Mouse (Mus musculus) subcutaneous adipose tissue, adult 2 months (tissue): ENCODE results near the gene Abcd1. TPM values are rescaled to one million over a fixed set of nuclear protein-coding genes. Genes with fewer than 3 reads are reported as not detected.

ENCODE experiments used
- polyA plus RNA-seq: library from polyadenylated mRNA; depleted of rRNA; stranded (reverse); fragments of >200 nt; gene quantifications from 2 replicates; pipeline ENCODE4 v1.2.3, GENCODE M21; 2012; ENCODE audit warnings: low replicate concordance; rRNA removed

The Abcd1 gene
- polyA plus RNA-seq = 37.1 and 41.0 TPM in 2 replicates

GRCm38 (mm10) chrX:73716109-73716661 lies at the start of gene Abcd1, which contains the start of gene Bcap31:
Gene Abcd1, plus strand, starts transcription at chrX:73716597.
Gene Bcap31, minus strand, starts transcription at chrX:73716175.

GRCm38 (mm10) chrX:73672879-73673618 lies 43.3 kb upstream of the Abcd1 start, which contains the start of gene Slc6a8:
Gene Slc6a8, plus strand, starts transcription at chrX:73673150.

GRCm38 (mm10) chrX:73756334-73757140 lies 40.1 kb downstream of the Abcd1 start, which contains the start of gene Plxnb3:
Gene Plxnb3, plus strand, starts transcription at chrX:73757090.

GRCm38 (mm10) chrX:73774168-73774760 lies 57.9 kb downstream of the Abcd1 start, which contains the start of gene Srpk3:
Gene Srpk3, plus strand, starts transcription at chrX:73774405.

GRCm38 (mm10) chrX:73786364-73787224 lies 70.2 kb downstream of the Abcd1 start, which contains the start of the genes Idh3g and Ssr4:
Gene Idh3g, minus strand, starts transcription at chrX:73786897.
Gene Ssr4, plus strand, starts transcription at chrX:73787028.

Other genes with a start within 250 kb of the Abcd1 start
- gene Bgn, start 233.0 kb upstream of the Abcd1 start, polyA plus RNA-seq = 345 and 430 TPM in 2 replicates
- 0.04 and 0.08 TPM in 2 replicates for gene Atp2b3, start 213.5 kb upstream of the Abcd1 start, polyA plus RNA-seq
- 0.86 and 1.6 TPM in 2 replicates for gene Dusp9, start 77.2 kb upstream of the Abcd1 start, polyA plus RNA-seq
- gene Pnck, start 56.5 kb upstream of the Abcd1 start, polyA plus RNA-seq = 4.0 and 51.5 TPM in 2 replicates
- 25.6 and 69.6 TPM in 2 replicates for gene Slc6a8, start 43.4 kb upstream of the Abcd1 start, polyA plus RNA-seq
- 117 and 255 TPM in 2 replicates for gene Bcap31, start 422 bp upstream of the Abcd1 start, polyA plus RNA-seq
- 0.93 and 1.0 TPM in 2 replicates for gene Plxnb3, start 40.5 kb downstream of the Abcd1 start, polyA plus RNA-seq
- 1.4 and 13.5 TPM in 2 replicates for gene Srpk3, start 57.8 kb downstream of the Abcd1 start, polyA plus RNA-seq
- 469 and 721 TPM in 2 replicates for gene Idh3g, start 70.3 kb downstream of the Abcd1 start, polyA plus RNA-seq
- 199 and 230 TPM in 2 replicates for gene Ssr4, start 70.4 kb downstream of the Abcd1 start, polyA plus RNA-seq
- gene Pdzd4, start 108.4 kb downstream of the Abcd1 start, polyA plus RNA-seq = 1.0 and 10.7 TPM in 2 replicates
- 0.05 TPM in 1 of 2 replicates, not detected in the other for gene Avpr2, start 175.5 kb downstream of the Abcd1 start, polyA plus RNA-seq
- 1.7 and 5.3 TPM in 2 replicates for gene L1cam, start 179.5 kb downstream of the Abcd1 start, polyA plus RNA-seq
- gene Arhgap4, start 205.3 kb downstream of the Abcd1 start, polyA plus RNA-seq = 12.7 and 18.0 TPM in 2 replicates
- gene Naa10, start 205.3 kb downstream of the Abcd1 start, polyA plus RNA-seq = 69.5 and 110 TPM in 2 replicates
- gene Renbp, start 214.3 kb downstream of the Abcd1 start, polyA plus RNA-seq = 15.6 and 30.8 TPM in 2 replicates
- 31.8 and 88.6 TPM in 2 replicates for gene Hcfc1, start 249.8 kb downstream of the Abcd1 start, polyA plus RNA-seq